Mouse (Mus musculus): ENCODE results near the gene Nipbl.
"Not testable (repeated sequence)": the region's sequence is repeated elsewhere in the genome, so short reads cannot be mapped to it uniquely, and the experiment has no call there.

The Nipbl gene

DNA sequence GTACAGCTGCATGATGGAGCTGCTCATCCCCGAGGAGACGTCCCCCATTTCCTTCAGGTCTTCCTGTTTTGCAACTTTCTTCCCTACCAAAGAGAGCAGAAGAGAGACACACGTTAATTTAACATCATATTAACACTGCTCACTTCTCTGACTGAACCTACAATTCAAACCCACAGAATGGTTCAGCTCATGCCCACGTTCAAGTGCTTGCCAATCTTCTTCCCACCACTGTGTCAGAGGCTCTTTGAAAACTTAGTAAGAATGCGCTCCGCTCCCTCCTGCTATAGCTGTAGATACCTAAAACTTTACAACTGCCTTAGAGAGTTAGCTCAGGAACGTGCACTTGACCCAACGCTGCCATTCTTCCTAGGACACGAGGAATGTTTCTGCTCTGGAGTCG is 141.3 kb downstream of the Nipbl start:
- DNase-seq (ENCODE audit: low read depth, low spot score) = no peak

DNA sequence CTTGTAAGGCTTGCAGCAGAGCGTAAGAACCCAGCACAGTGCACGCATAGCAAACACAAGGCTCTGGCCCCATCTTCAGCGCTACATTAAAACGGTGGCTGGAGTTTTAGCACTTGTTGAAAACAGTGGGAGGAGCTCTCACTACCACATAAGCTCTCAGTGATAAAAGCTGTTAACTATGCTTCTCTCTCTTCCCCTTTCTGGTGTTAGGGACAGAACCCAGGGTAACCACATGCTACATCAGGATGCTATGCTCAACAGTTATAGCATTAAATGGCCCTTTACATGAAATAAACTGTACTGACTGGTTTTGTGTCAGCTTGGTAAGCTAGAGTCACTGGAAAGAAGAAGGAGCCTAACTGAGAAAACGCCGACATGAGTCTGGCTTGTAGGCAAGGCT is 150.1 kb downstream of the Nipbl start:
- no peak for DNase-seq (ENCODE audit: low read depth, low spot score)

DNA sequence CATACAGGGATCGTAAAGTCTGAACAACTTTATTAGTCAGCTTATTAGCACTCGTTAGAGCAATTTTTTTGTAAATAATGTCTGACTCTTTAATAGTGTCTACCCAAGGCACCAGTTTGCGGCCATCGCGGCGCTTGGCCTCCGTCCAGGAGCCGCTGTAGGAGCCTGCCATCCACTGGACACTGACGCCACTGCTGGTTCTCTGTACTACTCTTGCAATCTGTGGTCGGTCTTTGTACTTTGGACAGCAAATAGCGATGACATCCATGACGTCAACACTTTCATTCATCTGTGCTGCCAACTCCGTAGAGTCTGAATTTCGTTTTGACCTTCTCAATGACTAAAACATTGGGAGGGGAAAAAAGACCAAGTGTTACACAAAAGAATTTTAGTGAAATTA is 153.0 kb downstream of the Nipbl start:
- no peak for DNase-seq (ENCODE audit: low read depth, low spot score)

DNA sequence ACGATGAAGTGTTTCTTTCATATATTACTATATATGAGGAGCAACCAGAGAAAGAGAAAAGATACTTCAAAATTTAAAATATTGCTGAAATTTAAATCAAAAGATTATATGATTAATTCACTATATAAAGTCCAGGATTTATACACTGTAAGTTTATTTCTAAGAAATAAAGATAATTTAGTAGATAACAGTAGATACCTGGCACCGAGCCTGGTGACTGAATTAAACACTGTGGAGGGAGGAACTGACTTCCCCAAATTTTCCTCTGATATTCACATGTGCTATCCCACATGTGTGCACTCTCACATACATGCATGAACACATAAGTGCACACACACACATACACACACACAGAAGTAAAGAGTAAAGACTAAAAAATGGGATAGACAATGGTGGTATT is 162.1 kb downstream of the Nipbl start:
- DNase-seq (ENCODE audit: low read depth, low spot score) = no peak

DNA sequence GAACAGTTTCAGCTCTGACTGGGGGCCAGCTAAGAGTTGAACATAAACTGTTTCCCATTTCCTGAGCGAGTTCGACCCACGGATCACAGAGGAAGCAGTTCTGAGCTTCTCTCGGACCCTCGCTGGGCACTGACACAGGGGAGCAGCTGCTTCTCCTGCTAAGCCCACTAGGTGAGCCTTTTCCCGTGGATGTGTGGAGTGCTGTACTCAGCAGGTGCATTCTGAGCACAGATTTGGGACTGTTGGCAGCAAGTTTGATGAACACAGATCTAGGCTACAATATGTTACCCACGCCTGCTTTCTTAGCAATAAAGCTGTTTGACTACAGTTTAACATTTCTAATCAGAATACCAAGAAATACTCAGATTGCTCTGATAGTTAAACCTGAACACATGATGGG is 162.6 kb downstream of the Nipbl start:
- no peak for DNase-seq (ENCODE audit: low read depth, low spot score)

DNA sequence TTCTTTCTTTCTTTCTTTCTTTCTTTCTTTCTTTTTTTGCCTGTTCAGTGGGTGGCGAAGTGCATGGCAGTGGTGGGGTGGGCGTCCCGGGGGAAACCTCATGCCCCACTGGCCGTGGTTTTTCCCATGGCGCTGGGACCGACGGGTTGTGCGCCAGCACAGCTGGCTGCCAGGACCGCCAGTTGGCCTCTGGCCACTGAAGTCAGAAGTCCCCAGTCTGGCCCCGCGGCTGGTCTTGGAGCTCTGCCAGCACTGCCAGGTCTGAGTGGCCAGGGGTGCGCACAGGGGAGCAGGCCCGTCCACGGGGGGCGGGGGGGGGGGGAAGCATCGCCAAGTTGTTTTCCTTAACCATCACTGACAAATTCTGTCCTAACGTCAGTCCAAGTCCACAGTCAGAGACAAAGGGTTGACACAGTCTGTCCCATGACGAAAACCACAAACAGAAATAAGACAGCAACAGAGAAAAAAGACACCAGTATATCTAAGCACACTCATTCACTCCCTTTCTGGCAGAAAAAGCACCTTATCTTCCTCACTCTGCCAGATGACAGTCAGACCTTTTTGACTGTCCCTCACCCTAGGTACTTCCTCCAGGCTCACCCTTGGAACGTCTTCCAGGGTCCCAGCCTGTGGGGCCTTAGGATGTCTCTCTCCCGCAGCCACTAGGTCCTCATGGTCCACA is 164.2 kb downstream of the Nipbl start:
- peak; percentile 28 for DNase-seq (ENCODE audit: low read depth, low spot score)

DNA sequence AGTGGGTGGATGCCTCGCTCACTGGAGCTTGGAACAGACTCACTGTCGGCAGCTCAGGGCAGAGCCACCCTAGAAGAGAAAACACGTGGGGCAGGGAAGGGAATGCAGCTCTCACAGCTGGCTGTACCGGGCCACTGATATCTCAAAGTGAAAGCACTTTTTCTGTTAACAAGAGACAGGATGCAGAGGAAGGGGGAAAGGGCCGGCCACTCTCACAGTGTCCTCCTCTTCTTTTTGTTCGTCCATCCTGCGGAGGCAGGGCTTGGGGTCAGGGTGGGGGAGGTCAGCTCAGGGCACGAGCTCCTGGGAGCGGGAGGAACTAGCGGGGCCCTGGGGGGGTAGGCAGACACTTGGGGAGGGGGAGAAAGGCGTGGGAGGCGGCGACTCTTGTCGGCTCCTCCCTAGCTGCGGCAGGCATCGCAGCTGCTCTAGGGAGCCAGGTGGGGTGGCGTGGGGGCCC is 164.9 kb downstream of the Nipbl start:
- DNase-seq (ENCODE audit: low read depth, low spot score) = peak; percentile 61

DNA sequence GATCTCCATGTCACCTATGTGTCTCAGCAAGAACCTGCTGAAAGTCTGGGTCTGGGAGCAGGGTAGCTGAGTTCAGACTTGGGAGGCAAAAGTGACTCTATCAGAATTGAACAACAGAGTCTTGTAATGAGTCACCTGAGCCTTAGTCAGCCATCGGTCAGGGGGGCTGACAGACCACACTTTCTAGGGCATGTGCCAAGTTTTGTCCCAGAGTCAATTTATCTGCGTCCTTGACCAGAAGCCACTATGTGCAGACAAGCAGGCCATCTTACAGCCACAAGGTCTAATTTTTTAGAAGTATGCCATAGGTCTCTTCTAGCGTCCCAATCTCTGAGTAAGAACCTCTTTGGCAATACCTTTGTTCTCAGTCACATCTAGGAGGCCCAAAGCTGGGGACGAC is 166.3 kb downstream of the Nipbl start:
- DNase-seq (ENCODE audit: low read depth, low spot score) = not testable (repeated sequence)

DNA sequence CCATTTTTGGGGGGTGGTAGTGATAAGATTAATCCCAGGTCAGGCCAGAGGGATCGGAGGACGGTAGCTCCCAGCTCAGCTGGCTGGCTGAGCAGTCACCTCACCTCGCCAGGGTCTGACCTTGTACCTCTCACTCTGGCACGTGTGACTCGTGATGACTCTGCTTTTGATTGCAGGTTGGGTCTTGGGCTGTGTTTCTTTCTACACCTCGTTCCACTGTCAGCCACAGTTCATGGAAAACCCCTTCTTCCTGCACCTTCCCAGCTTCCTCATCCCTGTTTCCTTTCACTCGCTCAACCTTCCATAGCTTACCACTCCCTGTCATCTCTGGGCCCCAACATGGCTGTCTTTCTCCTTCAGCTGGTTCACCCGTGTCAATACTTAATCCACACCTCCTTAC is 172.3 kb downstream of the Nipbl start:
- DNase-seq (ENCODE audit: low read depth, low spot score) = no peak

DNA sequence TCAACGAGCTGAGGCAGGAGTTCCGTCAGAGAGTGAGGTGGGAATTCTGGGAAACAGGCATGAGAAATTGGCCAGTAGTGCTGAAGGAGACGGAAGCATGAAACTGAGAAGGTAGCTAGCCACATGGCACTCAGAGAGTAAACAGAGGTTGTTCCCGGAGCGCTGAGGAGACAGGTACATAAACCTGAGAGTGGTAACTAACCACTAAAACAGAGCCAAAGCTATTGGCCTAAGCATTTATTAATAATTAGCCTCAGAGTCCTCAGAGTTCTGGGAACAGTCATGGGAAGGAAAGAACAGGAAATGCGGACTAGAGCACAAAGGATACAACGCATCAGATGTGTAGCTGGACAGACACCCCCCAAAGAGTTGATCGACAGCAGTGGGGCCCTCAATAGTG is 176.0 kb downstream of the Nipbl start:
- DNase-seq (ENCODE audit: low read depth, low spot score) = no peak

DNA sequence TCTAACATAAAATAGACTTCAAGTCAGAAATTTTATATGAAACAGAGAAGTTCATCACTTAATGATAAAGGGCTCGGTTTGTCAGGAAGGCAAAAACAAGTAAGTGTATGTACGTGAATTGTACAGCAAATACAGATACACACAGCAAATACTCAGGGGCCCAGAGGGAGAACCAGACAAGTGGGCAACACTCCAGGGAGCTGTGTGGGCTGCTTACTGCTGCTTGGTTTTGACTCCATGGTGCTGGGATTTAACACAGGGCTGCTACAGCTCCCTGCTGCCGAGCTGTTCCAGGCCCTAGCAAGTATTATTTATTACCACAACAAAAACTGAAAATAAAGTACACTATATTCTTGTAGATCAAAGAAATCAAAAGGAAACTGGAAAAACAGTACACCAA is 177.1 kb downstream of the Nipbl start:
- DNase-seq (ENCODE audit: low read depth, low spot score) = no peak

DNA sequence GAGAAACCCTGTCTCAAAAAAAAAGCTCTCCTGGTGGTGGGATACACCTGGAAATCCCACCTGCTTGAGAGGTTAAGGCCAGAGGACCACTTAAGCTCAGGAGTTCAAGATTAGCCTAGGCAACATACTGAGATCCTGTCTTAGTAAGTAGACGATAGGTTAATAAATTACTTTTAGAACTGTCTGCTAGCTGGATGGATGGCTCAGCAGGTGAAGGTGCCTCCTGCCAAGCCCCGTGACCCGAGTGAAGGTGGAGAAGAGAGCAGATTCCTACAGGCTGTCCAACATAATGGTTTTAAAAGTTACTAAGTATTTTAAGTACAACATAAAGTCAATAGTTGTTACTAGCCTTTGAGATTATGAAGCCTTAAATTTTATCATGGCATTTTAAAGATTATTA is 178.3 kb downstream of the Nipbl start:
- no peak for DNase-seq (ENCODE audit: low read depth, low spot score)

All from CD4-positive helper T cell, adult 2 months (primary cell).